Mouse (Mus musculus) C2C12 (cell line): ENCODE results near the gene Cdca7. TPM values are rescaled to one million over a fixed set of nuclear protein-coding genes. Genes with fewer than 3 reads are reported as not detected.

ENCODE experiments used
- H3K27me3 ChIP-seq: one replicate; pipeline ENCODE4 v1.6.1; 2011; ENCODE audit not compliant: control insufficient read depth, insufficient read depth, insufficient read length
- H3K36me3 ChIP-seq: one replicate; pipeline ENCODE4 v1.6.1; 2011; ENCODE audit not compliant: control insufficient read depth, insufficient read depth
- H3K4me3 ChIP-seq: one replicate; pipeline ENCODE4 v1.5.1; 2011; ENCODE audit warnings: mild to moderate bottlenecking, control low read depth; ENCODE audit not compliant: poor library complexity, insufficient read depth, severe bottlenecking
- H3K79me2 ChIP-seq: one replicate; pipeline ENCODE4 v1.6.1; 2011; ENCODE audit not compliant: control insufficient read depth, insufficient read depth
- H3K79me3 ChIP-seq: one replicate; pipeline ENCODE4 v1.6.1; 2011; ENCODE audit warnings: low read depth, control low read depth
- H3ac ChIP-seq: one replicate; pipeline ENCODE3; 2011; ENCODE audit warnings: low read depth; ENCODE audit not compliant: control insufficient read depth, insufficient read length
- CEBPB ChIP-seq: IDR thresholded peaks from one replicate; pipeline ENCODE4 v1.6.1; 2011; ENCODE audit warnings: low read depth, mild to moderate bottlenecking, control low read depth, moderate library complexity
- CTCF ChIP-seq: IDR thresholded peaks from one replicate; pipeline ENCODE4 v1.5.1; 2011; ENCODE audit not compliant: control insufficient read depth, insufficient read depth, insufficient read length
- FOSL1 ChIP-seq: IDR thresholded peaks from one replicate; pipeline ENCODE4 v1.8.0; 2011; ENCODE audit warnings: mild to moderate bottlenecking, low read length; ENCODE audit not compliant: poor library complexity, insufficient read depth, severe bottlenecking
- MAX ChIP-seq: IDR thresholded peaks from one replicate; pipeline ENCODE4 v1.6.1; 2011; ENCODE audit warnings: mild to moderate bottlenecking, control low read depth
- MYOD1 ChIP-seq: IDR thresholded peaks from one replicate; pipeline ENCODE4 v1.6.1; 2011; ENCODE audit warnings: low read depth; ENCODE audit not compliant: control insufficient read depth, insufficient read length
- MYOG ChIP-seq: IDR thresholded peaks from one replicate; pipeline ENCODE4 v1.6.1; 2011; ENCODE audit not compliant: control insufficient read depth, insufficient read length; ENCODE audit errors: extremely low read depth
- USF1 ChIP-seq: IDR thresholded peaks from one replicate; pipeline ENCODE4 v1.6.1; 2011; ENCODE audit warnings: low read depth, mild to moderate bottlenecking, control low read depth, moderate library complexity
- polyA plus RNA-seq: library from polyadenylated mRNA; unstranded; fragments of >200 nt; fragmentation: generic; extraction: Trizol; gene quantifications from one replicate; pipeline ENCODE4 v1.2.1, GENCODE M21; 2012; ENCODE audit warnings: missing spikeins

Cdca7 gene
- polyA plus RNA-seq, 1 experiment: 26.2 TPM

- H3ac ChIP-seq: no peak overlapping the region
- H3K79me2 ChIP-seq: no peaks in the 10 kb centered on the region
- H3K27me3 ChIP-seq: no peaks in the 10 kb centered on the region
- H3K36me3 ChIP-seq: no peaks in the 10 kb centered on the region
- TF ChIP-seq USF1: no peak
- no peak for TF ChIP-seq MYOG
- TF ChIP-seq FOSL1: no peak
- no peak for TF ChIP-seq CEBPB
- no peak for TF ChIP-seq MAX
- no peak for TF ChIP-seq CTCF
- TF ChIP-seq MYOD1: no peak
- H3K4me3 ChIP-seq: no peak overlapping the region
- H3K79me3 ChIP-seq: no peaks in the 10 kb centered on the region
Observed at GRCm38 (mm10) chr2:72507855-72508635, 32.1 kb downstream of the Cdca7 start.

- Histone ChIP-seq H3ac (no peak overlapping the region), H3K4me3 (no peak overlapping the region), H3K79me2 (no peaks in the 10 kb centered on the region), H3K27me3 (no peaks in the 10 kb centered on the region), H3K79me3 (no peaks in the 10 kb centered on the region), H3K36me3 (no peaks in the 10 kb centered on the region)
- TF ChIP-seq CEBPB: no peak
- no peak for TF ChIP-seq MYOG
- no peak for TF ChIP-seq USF1
- TF ChIP-seq FOSL1: no peak
- no peak for TF ChIP-seq MAX
- TF ChIP-seq CTCF: no peak
- TF ChIP-seq MYOD1: no peak
Observed at GRCm38 (mm10) chr2:72508891-72509290, 32.9 kb downstream of the Cdca7 start.

GRCm38 (mm10) chr2:72515526-72515925 is 39.6 kb downstream of the Cdca7 start:
- Histone ChIP-seq H3K79me3 (no peaks in the 10 kb centered on the region), H3K36me3 (no peaks in the 10 kb centered on the region), H3K79me2 (no peaks in the 10 kb centered on the region), H3ac (no peak overlapping the region), H3K4me3 (no peak overlapping the region), H3K27me3 (peaks cover 15% of the 10 kb centered on the region)
- no peak for TF ChIP-seq USF1
- no peak for TF ChIP-seq FOSL1
- TF ChIP-seq CTCF: no peak
- TF ChIP-seq MAX: no peak
- TF ChIP-seq MYOG: no peak
- TF ChIP-seq MYOD1: no peak
- no peak for TF ChIP-seq CEBPB

- H3K4me3 ChIP-seq: no peak overlapping the region
- no peaks in the 10 kb centered on the region for H3K36me3 ChIP-seq
Observed at GRCm38 (mm10) chr2:72515971-72516719, 40.2 kb downstream of the Cdca7 start.

GRCm38 (mm10) chr2:72516720-72517089 is 40.7 kb downstream of the Cdca7 start:
- TF ChIP-seq MAX (no peak), CTCF (no peak), USF1 (no peak), CEBPB (no peak), MYOD1 (no peak), FOSL1 (no peak), MYOG (no peak)
- Histone ChIP-seq H3K36me3 (no peaks in the 10 kb centered on the region), H3ac (no peak overlapping the region), H3K4me3 (no peak overlapping the region), H3K27me3 (peaks cover 16% of the 10 kb centered on the region), H3K79me3 (no peaks in the 10 kb centered on the region), H3K79me2 (no peaks in the 10 kb centered on the region)

More at GRCm38 (mm10) chr2:72515971-72516719, 40.2 kb downstream of the Cdca7 start:
- Histone ChIP-seq H3K27me3 (peaks cover 15% of the 10 kb centered on the region), H3K79me3 (no peaks in the 10 kb centered on the region), H3K79me2 (no peaks in the 10 kb centered on the region), H3ac (no peak overlapping the region)
- TF ChIP-seq MYOD1 (no peak), CTCF (peak; percentile 42)

- Histone ChIP-seq H3K79me2 (no peaks in the 10 kb centered on the region), H3ac (no peak overlapping the region), H3K4me3 (no peak overlapping the region), H3K79me3 (no peaks in the 10 kb centered on the region), H3K27me3 (peaks cover 11% of the 10 kb centered on the region), H3K36me3 (no peaks in the 10 kb centered on the region)
- no peak for TF ChIP-seq MYOG
- no peak for TF ChIP-seq MAX
- no peak for TF ChIP-seq FOSL1
- TF ChIP-seq MYOD1: no peak
- TF ChIP-seq CTCF: no peak
- TF ChIP-seq CEBPB: no peak
- no peak for TF ChIP-seq USF1
Observed at GRCm38 (mm10) chr2:72524022-72524421, 48.1 kb downstream of the Cdca7 start.
